Mouse (Mus musculus): ENCODE measurements around the gene Aunip.
A peak's percentile ranks its signal among the peaks of the same experiment; 100 is the strongest.

The Aunip gene

GRCm38 (mm10) chr4:134516981-134517380, 6.2 kb downstream of the Aunip start:
- DNase-seq, result no peak

- no peak for DNase-seq
Observed at GRCm38 (mm10) chr4:134517719-134518118, 6.9 kb downstream of the Aunip start.

GRCm38 (mm10) chr4:134518541-134518940, 7.7 kb downstream of the Aunip start:
- DNase-seq, result no peak

- no peak for DNase-seq
Observed at GRCm38 (mm10) chr4:134519281-134519680, 8.5 kb downstream of the Aunip start.

GRCm38 (mm10) chr4:134523447-134523846, 12.6 kb downstream of the Aunip start:
- no peak for DNase-seq

- DNase-seq, result no peak
Observed at GRCm38 (mm10) chr4:134525806-134526205, 15.0 kb downstream of the Aunip start.

- DNase-seq, result no peak
Observed at GRCm38 (mm10) chr4:134526220-134526619, 15.4 kb downstream of the Aunip start.

- no peak for DNase-seq
Observed at GRCm38 (mm10) chr4:134532928-134533327, 22.1 kb downstream of the Aunip start.

- DNase-seq, result no peak
Observed at GRCm38 (mm10) chr4:134533421-134533820, 22.6 kb downstream of the Aunip start.

- DNase-seq, result peak; percentile 82
Observed at GRCm38 (mm10) chr4:134534124-134534886, 23.5 kb downstream of the Aunip start.

- DNase-seq, result peak; percentile 98
Observed at GRCm38 (mm10) chr4:134534932-134535786, 24.4 kb downstream of the Aunip start, which contains the start of gene Mtfr1l. TSS of gene Mtfr1l (minus strand) at chr4:134535387.

GRCm38 (mm10) chr4:134535787-134536151, 25.0 kb downstream of the Aunip start:
- no peak for DNase-seq

GRCm38 (mm10) chr4:134538997-134539580, 28.3 kb downstream of the Aunip start:
- DNase-seq, result no peak

GRCm38 (mm10) chr4:134542726-134543125, 31.9 kb downstream of the Aunip start:
- DNase-seq, result no peak

- peak; percentile 97 for DNase-seq
Observed at GRCm38 (mm10) chr4:134543261-134543660, 32.5 kb downstream of the Aunip start.

GRCm38 (mm10) chr4:134546814-134547705, 36.3 kb downstream of the Aunip start:
- DNase-seq, result peak; percentile 59

- peak; percentile 14 for DNase-seq
Observed at GRCm38 (mm10) chr4:134548169-134548938, 37.6 kb downstream of the Aunip start.

GRCm38 (mm10) chr4:134549899-134550298, 39.1 kb downstream of the Aunip start:
- no peak for DNase-seq

- peak; percentile 77 for DNase-seq
Observed at GRCm38 (mm10) chr4:134551494-134552316, 40.9 kb downstream of the Aunip start, which contains the start of gene Selenon. TSS of gene Selenon (minus strand) at chr4:134552166.

- DNase-seq, result no peak
Observed at GRCm38 (mm10) chr4:134553631-134554030, 42.8 kb downstream of the Aunip start.

Data from lung, postnatal 14 days (tissue).